Mouse (Mus musculus): ENCODE results near the gene Rpl38.

- no peak for TF ChIP-seq CTCF (IDR thresholded peaks at IDR 0.05; ENCODE audit: borderline replicate concordance, extremely low read depth, insufficient read depth, insufficient read length)
- no peak for TF ChIP-seq POLR2A (IDR thresholded peaks at IDR 0.05; ENCODE audit: borderline replicate concordance, extremely low read depth, insufficient read depth, insufficient read length, poor library complexity, severe bottlenecking)
Observed at GRCm38 (mm10) chr11:114711393-114711792, 43.1 kb downstream of the Rpl38 start.

Measured in brain, embryonic 14.5 days (tissue).